Mouse (Mus musculus) testis, adult 2 months (tissue): Measurements from ENCODE around the gene Il2ra.

Experiments
- CTCF ChIP-seq: fragments of 200-500 bp; IDR thresholded peaks from 2 replicates; pipeline ENCODE4 v1.5.1; 2012; ENCODE audit warnings: low read depth, mild to moderate bottlenecking, inconsistent platforms, low read length, moderate library complexity; ENCODE audit not compliant: control insufficient read depth, insufficient read depth, insufficient replicate concordance
- POLR2A ChIP-seq: fragments of 200-500 bp; IDR thresholded peaks from 2 replicates; pipeline ENCODE4 v1.6.1; 2012; ENCODE audit warnings: low read depth, mild to moderate bottlenecking, inconsistent platforms, low read length, moderate library complexity; ENCODE audit not compliant: control insufficient read depth

GRCm38 (mm10) chr2:11738794-11739193, 96.2 kb downstream of the Il2ra start:
- TF ChIP-seq CTCF (no peak), POLR2A (no peak)
